Mouse (Mus musculus) liver, embryonic 16.5 days (tissue): ENCODE results near the gene Slc3a2. TPM values are rescaled to one million over a fixed set of nuclear protein-coding genes. Genes with fewer than 3 reads are reported as not detected.
"Not testable (repeated sequence)": the region's sequence is repeated elsewhere in the genome, so short reads cannot be mapped to it uniquely, and the experiment has no call there.

ENCODE experiments used
- ATAC-seq: fragments of 200-750 bp; cut with Nextera tagmentation; 2 replicates; pipeline ENCODE4 v1.8.0; 2017; ENCODE audit warnings: low read depth, mild to moderate bottlenecking, moderate number of reproducible peaks, moderate library complexity
- H3K27ac ChIP-seq: fragments of 300-500 bp; sonication (generic); 2 replicates; pipeline ENCODE4 v1.5.1; 2014; ENCODE audit warnings: mild to moderate bottlenecking, low read length
- H3K27me3 ChIP-seq: fragments of 300-500 bp; sonication (generic); 2 replicates; pipeline ENCODE4 v1.6.1; 2014; ENCODE audit warnings: low read depth, low read length, mixed read lengths; ENCODE audit not compliant: control insufficient read depth, insufficient read depth
- H3K36me3 ChIP-seq: fragments of 300-500 bp; sonication (generic); 2 replicates; pipeline ENCODE4 v1.6.1; 2014; ENCODE audit warnings: mild to moderate bottlenecking; ENCODE audit not compliant: control insufficient read depth, insufficient read depth
- H3K4me1 ChIP-seq: fragments of 300-500 bp; sonication (generic); 2 replicates; pipeline ENCODE4 v1.6.1; 2014; ENCODE audit warnings: low read depth, low read length, mixed read lengths; ENCODE audit not compliant: control insufficient read depth
- H3K4me2 ChIP-seq: fragments of 300-500 bp; sonication (generic); 2 replicates; pipeline ENCODE4 v1.6.1; 2014; ENCODE audit warnings: low read depth, low read length, mixed read lengths
- H3K4me3 ChIP-seq: fragments of 300-500 bp; sonication (generic); 2 replicates; pipeline ENCODE4 v1.5.1; 2014; ENCODE audit warnings: low read depth, mild to moderate bottlenecking, low read length
- H3K9ac ChIP-seq: fragments of 300-500 bp; sonication (generic); 2 replicates; pipeline ENCODE4 v1.6.1; 2014; ENCODE audit warnings: low read depth, low read length
- H3K9me3 ChIP-seq: fragments of 300-500 bp; sonication (generic); replicated peaks from 2 replicates; pipeline ENCODE4 v1.6.1; 2016; ENCODE audit warnings: low read length; ENCODE audit not compliant: control insufficient read depth
- WGBS: fragments of 180-500 bp; shearing (Covaris S2); extraction: QIAGEN DNeasy Blood & Tissue Kit; methylation state at CpG from one replicate; pipeline ENCODE4 v1.1.7; 2014; ENCODE audit not compliant: insufficient replicate concordance; 5-methylcytosine and 5-hydroxymethylcytosine counted together
- polyA plus RNA-seq: library from polyadenylated mRNA; unstranded; fragments of >200 nt; fragmentation: Nextera tagmentation; extraction: Ambion mirVana; gene quantifications from 2 replicates; pipeline ENCODE4 v1.2.1, GENCODE M21; 2015

Slc3a2 gene
- polyA plus RNA-seq, 1 experiment from 2014 or later = 137 TPM

DNA sequence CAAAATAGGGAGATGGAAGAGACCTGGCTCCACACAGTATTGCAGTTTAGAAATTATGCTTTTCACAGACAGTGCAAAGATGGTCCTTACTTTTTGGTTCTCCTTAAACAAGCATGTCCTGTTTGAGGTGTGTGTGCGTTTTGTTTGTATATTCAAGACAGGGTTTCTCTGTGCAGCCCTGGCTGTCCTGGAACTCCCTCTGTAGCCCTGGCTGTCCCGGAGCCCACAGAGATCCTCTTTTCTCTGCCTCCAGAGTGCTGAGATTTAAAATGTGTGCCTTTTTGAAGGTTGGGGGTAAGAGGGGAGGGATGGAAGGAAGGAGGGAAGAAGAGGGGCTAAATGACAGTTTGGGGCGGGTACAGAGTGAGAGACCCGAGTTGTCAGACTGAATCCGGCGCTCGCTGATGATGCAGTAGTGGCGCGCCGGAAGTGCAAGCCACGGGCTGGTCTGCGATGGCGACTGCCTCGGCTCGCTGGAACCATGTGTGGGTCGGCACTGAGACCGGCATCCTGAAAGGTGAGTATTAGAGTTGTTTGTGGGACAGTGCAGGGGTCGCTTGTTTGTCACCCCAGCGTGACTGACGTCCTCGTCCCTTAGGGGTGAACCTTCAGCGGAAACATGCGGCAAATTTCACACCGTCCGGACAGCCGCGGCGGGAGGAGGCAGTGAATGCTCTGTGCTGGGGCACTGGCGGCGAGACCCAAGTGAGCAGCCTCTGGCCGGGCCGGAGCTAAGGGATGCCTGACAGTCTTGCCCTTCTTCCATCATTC is 12.4 kb upstream of the Slc3a2 start, which contains the start of gene Wdr74:
TSS of gene Wdr74 (plus strand) at position 439 of the 771 bp plus-strand sequence.
- no peaks in the 10 kb centered on the region for H3K27me3 ChIP-seq
- under 1% methylated on average over 32 of the region's 32 CpGs for WGBS
- no peaks in the 10 kb centered on the region for H3K9me3 ChIP-seq
- H3K4me1 ChIP-seq = peaks cover 11% of the 10 kb centered on the region
- H3K4me3 ChIP-seq = peak within 1 kb of the TSS; percentile 90
- H3K9ac ChIP-seq = peak within 1 kb of the TSS; percentile 83
- peaks cover 12% of the 10 kb centered on the region for H3K36me3 ChIP-seq
- peak within 1 kb of the TSS; percentile 94 for H3K4me2 ChIP-seq
- peak; percentile 91 for ATAC-seq
- H3K27ac ChIP-seq = peak within 1 kb of the TSS; percentile 79

DNA sequence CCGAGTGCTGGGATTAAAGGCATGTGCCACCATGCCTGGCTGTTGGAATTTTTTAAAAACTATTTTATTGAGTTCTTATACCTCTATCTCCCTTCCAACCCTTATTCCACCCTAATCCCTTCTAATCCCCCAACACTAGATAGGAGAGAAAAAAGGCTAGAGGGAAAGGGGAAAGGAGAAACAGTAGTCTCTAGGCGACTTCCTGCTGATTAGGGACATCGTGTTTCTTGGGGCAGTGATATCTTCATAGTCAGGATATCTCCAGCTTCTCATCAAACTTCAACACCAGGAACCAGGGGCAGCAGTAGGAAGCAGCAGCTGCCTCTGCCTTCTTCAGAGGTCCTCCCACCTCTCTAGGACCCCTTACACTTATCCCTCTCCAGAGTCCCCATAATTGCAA is 11.2 kb upstream of the Slc3a2 start:
- H3K4me2 ChIP-seq = no peak overlapping the region
- H3K27ac ChIP-seq = no peak overlapping the region
- H3K9me3 ChIP-seq = no peaks in the 10 kb centered on the region
- no peak for ATAC-seq
- WGBS = 24% methylated on average over 3 of the region's 3 CpGs
- no peaks in the 10 kb centered on the region for H3K27me3 ChIP-seq
- no peak overlapping the region for H3K9ac ChIP-seq
- H3K4me1 ChIP-seq = peaks cover 9% of the 10 kb centered on the region
- H3K4me3 ChIP-seq = no peak overlapping the region
- peaks cover 4% of the 10 kb centered on the region for H3K36me3 ChIP-seq

DNA sequence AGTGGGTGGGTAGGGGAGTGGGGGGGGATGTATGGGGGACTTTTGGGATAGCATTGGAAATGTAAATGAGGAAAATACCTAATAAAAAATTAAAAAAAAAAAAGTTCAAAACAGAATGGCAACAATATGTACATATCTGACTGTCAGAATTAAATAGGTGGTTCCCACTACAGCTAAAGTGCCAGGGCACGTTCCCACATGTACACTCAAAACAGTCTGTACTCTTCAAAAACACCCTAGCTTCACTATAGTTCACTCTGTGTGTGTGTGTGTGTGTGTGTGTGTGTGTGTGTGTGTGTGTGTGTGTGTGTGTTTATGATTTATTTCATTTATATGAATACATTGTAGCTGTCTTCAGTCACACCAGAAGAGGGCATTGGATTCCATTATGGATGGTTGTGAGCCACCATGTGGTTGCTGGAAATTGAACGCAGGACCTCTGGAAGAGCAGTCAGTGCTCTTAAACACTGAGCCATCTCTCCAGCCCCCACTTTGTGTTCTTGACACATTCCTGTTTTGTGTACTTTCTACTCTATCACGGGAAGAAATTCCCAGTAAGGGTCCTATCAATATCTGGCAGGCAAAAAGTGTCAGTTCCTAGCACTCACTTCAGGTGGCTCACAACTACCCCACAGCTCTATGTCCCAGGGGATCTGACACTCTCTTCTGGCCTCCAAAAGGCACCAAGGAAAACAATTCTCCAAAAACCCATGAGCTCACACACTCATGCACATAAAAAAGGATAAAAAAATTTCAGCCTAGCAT is 5.3 kb upstream of the Slc3a2 start:
- Histone ChIP-seq H3K4me1 (peaks cover 17% of the 10 kb centered on the region), H3K36me3 (peaks cover 30% of the 10 kb centered on the region)
- H3K4me3 ChIP-seq, H3K27ac ChIP-seq, H3K9me3 ChIP-seq, H3K9ac ChIP-seq, ATAC-seq, H3K4me2 ChIP-seq, H3K27me3 ChIP-seq: not testable (repeated sequence)
- 49% methylated on average over 3 of the region's 3 CpGs for WGBS

DNA sequence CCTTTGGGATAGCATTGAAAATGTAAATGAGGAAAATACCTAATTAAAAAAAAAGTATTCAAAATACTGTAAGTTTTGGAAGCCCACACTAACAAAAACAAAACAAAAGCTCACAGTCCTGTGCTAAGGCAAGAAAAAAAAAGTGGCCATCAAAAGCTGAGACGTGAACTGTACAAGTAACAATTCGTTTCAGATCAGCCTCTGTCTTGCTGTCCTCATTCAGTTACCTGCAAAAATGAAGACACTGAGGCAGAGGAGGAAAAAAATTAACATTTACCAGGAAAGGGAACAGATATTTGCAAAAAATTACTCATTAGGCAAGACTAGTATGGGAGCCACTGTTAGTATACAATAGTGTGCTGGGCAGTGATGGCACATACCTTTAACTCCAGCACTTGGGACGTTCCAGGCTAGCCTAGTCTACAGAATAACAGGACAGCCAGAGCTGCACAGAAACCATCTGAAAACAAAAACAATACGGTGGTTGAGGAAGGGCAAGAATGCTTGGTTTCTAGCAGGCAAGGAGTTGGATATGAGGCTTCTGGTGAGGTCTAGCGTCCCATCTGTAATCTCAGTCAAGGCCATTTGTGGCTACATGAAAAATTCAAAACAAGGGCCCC is 4.4 kb upstream of the Slc3a2 start:
- H3K4me3 ChIP-seq = no peak overlapping the region
- no peaks in the 10 kb centered on the region for H3K27me3 ChIP-seq
- no peak for ATAC-seq
- peaks cover 17% of the 10 kb centered on the region for H3K4me1 ChIP-seq
- H3K27ac ChIP-seq = 0 out of 2 replicates have a peak overlapping the region, but pooled peaks have one; percentile 0
- no peak overlapping the region for H3K4me2 ChIP-seq
- 9% methylated on average over 5 of the region's 5 CpGs for WGBS
- H3K9me3 ChIP-seq = no peaks in the 10 kb centered on the region
- H3K36me3 ChIP-seq = peaks cover 30% of the 10 kb centered on the region
- H3K9ac ChIP-seq = no peak overlapping the region

DNA sequence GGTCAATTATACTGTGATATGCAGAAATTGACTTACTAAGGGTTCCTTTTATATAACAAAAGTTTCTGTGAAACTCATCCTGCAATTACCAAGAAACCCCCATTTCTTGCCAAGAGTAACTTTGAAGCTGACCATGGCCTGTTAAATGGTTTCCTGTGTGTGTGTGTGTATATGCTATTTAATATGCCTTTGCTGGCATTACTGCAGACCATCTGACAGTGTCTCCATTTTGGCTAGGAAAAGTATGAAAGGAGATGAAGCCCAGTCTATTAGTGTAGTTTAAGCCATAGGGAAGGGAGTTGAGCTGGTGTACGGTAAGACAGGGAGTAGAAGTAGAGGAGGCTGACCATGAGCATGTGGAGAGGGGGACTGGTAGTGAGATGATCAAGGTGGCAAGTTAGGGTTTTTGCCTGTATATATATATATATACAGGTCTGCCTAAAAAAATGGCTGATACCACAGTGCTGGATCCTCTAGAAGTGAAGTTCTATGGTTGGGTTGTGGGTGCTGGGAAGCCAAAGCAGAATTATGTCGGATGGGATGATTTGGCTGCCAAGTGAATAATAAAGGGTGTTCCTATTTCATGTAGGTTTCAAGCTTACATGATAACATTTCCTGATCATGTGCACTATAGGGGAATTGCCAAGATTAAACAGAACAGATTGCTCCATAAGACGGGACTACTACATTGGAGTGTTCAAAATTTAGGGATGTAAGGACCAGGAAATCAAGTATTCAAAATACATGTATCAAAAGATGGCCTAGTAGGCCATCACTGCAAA is 3.6 kb upstream of the Slc3a2 start:
- no peak for ATAC-seq
- no peaks in the 10 kb centered on the region for H3K27me3 ChIP-seq
- H3K4me3 ChIP-seq = no peak overlapping the region
- peaks cover 21% of the 10 kb centered on the region for H3K4me1 ChIP-seq
- H3K9ac ChIP-seq = no peak overlapping the region
- peaks cover 30% of the 10 kb centered on the region for H3K36me3 ChIP-seq
- H3K9me3 ChIP-seq = no peaks in the 10 kb centered on the region
- no peak overlapping the region for H3K4me2 ChIP-seq
- no peak overlapping the region for H3K27ac ChIP-seq
- WGBS = 13% methylated on average over 3 of the region's 3 CpGs

DNA sequence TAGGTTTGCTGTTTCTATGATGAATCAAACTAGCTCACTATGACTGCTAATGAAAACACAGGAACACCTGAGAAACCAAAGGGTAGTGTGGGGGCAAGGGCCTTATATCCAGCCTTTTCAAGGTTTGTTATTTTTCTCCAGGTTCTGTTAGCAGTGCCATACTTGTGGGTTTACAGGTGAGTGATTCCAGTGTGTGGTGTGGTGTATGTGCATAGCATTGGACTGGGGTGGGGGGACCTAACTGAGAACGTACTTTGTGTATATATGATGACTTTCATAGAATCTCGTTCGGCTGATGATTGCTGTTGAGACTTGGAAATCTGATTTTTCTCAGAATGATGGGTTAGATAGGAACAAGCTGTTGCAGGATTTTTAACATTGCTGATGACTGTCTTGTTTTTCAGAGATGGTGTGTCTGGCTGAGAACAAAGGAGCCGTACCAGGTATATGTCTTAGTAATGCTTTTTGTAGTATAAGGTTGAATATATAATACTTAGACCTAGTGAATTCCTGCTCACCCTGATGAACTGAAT is 2.0 kb upstream of the Slc3a2 start:
- peaks cover 30% of the 10 kb centered on the region for H3K4me1 ChIP-seq
- peak overlapping the region; percentile 86 for H3K4me2 ChIP-seq
- H3K4me3 ChIP-seq = peak overlapping the region; percentile 70
- WGBS = 29% methylated on average over 4 of the region's 4 CpGs
- H3K36me3 ChIP-seq = peaks cover 30% of the 10 kb centered on the region
- H3K27me3 ChIP-seq = no peaks in the 10 kb centered on the region
- no peak for ATAC-seq
- H3K27ac ChIP-seq = peak overlapping the region; percentile 100
- no peaks in the 10 kb centered on the region for H3K9me3 ChIP-seq
- H3K9ac ChIP-seq = peak overlapping the region; percentile 72

DNA sequence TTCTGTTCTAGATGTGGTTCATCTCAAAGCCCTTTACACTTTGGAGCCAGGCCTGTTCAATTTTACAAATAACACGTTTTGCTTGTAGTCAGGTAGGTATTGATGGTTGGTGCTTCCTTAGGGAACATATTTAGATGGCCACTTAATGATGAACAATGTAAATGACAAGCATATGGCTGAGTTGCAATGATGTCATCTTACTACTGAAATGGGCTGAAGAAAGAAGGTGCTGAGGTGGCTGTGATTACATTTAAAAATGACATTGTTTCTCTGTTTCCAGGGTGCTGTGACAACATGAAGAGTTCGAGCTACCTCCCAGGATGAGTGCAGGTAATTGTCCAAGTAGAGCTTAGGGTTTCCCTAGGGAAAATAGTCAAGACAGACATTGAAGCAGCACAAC is 1.2 kb upstream of the Slc3a2 start:
- Histone ChIP-seq H3K27me3 (no peaks in the 10 kb centered on the region), H3K36me3 (peaks cover 30% of the 10 kb centered on the region), H3K4me2 (peak overlapping the region; percentile 86), H3K4me1 (peaks cover 30% of the 10 kb centered on the region), H3K9ac (peak overlapping the region; percentile 72), H3K4me3 (peak overlapping the region; percentile 70), H3K9me3 (no peaks in the 10 kb centered on the region), H3K27ac (peak overlapping the region; percentile 100)
- ATAC-seq = no peak
- 1% methylated on average over 2 of the region's 2 CpGs for WGBS

DNA sequence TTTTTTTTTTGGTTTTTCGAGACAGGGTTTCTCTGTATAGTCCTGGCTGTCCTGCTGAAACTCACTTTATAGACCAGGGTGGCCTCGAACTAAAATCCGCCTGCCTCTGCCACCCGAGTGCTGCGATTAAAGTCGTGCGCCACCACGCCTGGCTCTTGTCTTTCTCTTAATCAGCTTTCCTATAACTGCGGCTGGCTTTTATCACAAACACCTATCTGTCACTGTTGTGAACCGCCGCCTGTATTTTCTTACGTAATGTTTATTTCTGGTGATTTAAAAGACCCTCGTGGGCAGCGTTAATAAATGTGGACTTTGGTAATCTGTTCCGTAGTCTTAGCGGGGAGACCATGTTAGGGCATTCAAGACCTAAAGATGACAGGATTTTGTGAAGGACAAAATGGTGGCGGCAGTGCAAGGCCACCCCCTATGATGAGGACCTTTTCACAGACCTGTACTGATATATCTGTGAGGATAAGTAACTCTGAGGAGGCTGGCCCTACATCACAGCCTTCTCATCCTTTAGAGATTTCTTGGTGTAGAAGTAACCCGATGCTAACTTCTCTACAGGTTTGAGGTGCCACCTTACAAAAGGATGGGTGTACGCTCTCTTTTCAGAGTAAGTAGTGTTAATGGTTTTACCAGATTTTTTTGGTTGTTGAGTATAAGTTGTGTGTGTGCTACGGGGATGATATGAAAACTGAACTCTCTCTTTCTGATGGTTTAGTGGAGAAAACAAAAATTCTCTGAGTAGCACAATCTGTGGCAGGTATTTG is 591 bp upstream of the Slc3a2 start:
- WGBS = under 1% methylated on average over 20 of the region's 20 CpGs

More for the DNA sequence above, 591 bp upstream of the Slc3a2 start:
- Histone ChIP-seq H3K36me3 (peaks cover 30% of the 10 kb centered on the region), H3K9me3 (no peaks in the 10 kb centered on the region), H3K27ac (peak overlapping the region; percentile 100), H3K4me1 (peaks cover 31% of the 10 kb centered on the region), H3K9ac (peak overlapping the region; percentile 72), H3K4me2 (peak overlapping the region; percentile 86), H3K4me3 (peak overlapping the region; percentile 70), H3K27me3 (no peaks in the 10 kb centered on the region)
- no peak for ATAC-seq
